Mouse (Mus musculus) hindbrain, embryonic 11.5 days (tissue): ENCODE data around the gene D930007J09Rik. TPM values are rescaled to one million over a fixed set of nuclear protein-coding genes. Genes with fewer than 3 reads are reported as not detected.
A peak's percentile ranks its signal among the peaks of the same experiment; 100 is the strongest.

Source experiments
- ATAC-seq: fragments of 200-750 bp; cut with Nextera tagmentation; 2 replicates; pipeline ENCODE4 v1.8.0; 2017; ENCODE audit warnings: mild to moderate bottlenecking, moderate TSS enrichment, moderate library complexity; ENCODE audit not compliant: low FRiP score
- DNase-seq: peaks from one replicate; pipeline ENCODE4 v3.0.0-alpha.2; 2015; ENCODE audit warnings: low spot score
- H3K27ac ChIP-seq: fragments of 300-500 bp; sonication (generic); 2 replicates; pipeline ENCODE4 v1.5.1; 2014; ENCODE audit warnings: mild to moderate bottlenecking, low read depth, low read length
- H3K27me3 ChIP-seq: fragments of 300-500 bp; sonication (generic); 2 replicates; pipeline ENCODE4 v1.6.1; 2014; ENCODE audit warnings: mild to moderate bottlenecking, low read length, moderate library complexity, mixed read lengths; ENCODE audit not compliant: control insufficient read depth, insufficient read depth
- H3K36me3 ChIP-seq: fragments of 300-500 bp; sonication (generic); 2 replicates; pipeline ENCODE4 v1.6.1; 2014; ENCODE audit warnings: mild to moderate bottlenecking, low read length, moderate library complexity, mixed read lengths; ENCODE audit not compliant: control insufficient read depth, insufficient read depth
- H3K4me1 ChIP-seq: fragments of 300-500 bp; sonication (generic); replicated peaks from 2 replicates; pipeline ENCODE4 v1.6.1; 2014; ENCODE audit warnings: low read length, mixed read lengths; ENCODE audit not compliant: control insufficient read depth, insufficient read depth
- H3K4me2 ChIP-seq: fragments of 300-500 bp; sonication (generic); replicated peaks from 2 replicates; pipeline ENCODE4 v1.6.1; 2014; ENCODE audit warnings: mild to moderate bottlenecking, low read depth, low read length
- H3K4me3 ChIP-seq: fragments of 300-500 bp; sonication (generic); 2 replicates; pipeline ENCODE4 v1.5.1; 2014; ENCODE audit warnings: low read depth, low read length
- H3K9ac ChIP-seq: fragments of 300-500 bp; sonication (generic); 2 replicates; pipeline ENCODE4 v1.6.1; 2014; ENCODE audit warnings: low read depth, low read length
- H3K9me3 ChIP-seq: fragments of 300-500 bp; sonication (generic); 2 replicates; pipeline ENCODE4 v1.6.1; 2016; ENCODE audit warnings: low read length; ENCODE audit not compliant: control insufficient read depth
- WGBS: fragments of 180-500 bp; shearing (Covaris S2); extraction: QIAGEN DNeasy Blood & Tissue Kit; methylation state at CpG from one replicate; pipeline ENCODE4 v1.1.7; 2014; 5-methylcytosine and 5-hydroxymethylcytosine counted together
- polyA plus RNA-seq: library from polyadenylated mRNA; unstranded; fragments of >200 nt; fragmentation: Nextera tagmentation; extraction: Ambion mirVana; gene quantifications from 2 replicates; pipeline ENCODE4 v1.2.1, GENCODE M21; 2014

D930007J09Rik gene
- polyA plus RNA-seq, 1 experiment from 2014 or later = not detected

DNA sequence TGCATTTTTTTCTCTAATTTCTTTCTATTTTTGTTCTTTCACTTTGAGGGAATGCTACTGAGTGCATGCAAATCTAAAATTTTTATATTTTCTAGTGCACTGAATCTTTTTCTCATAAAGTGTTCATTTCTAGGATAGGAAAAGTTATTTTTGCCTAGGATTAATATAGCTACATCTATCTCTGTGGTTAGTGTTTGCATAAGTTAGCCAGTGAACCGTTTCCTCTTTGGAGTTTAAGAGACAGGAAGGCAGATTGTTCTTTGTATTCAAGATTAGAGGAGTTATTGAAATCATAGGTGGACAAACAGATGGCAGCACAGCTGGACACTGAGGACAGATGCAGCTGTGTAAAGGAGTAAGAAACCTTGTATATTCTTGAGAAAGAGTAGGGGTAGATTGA lies 36.7 kb upstream of the D930007J09Rik start:
- ATAC-seq = no peak

DNA sequence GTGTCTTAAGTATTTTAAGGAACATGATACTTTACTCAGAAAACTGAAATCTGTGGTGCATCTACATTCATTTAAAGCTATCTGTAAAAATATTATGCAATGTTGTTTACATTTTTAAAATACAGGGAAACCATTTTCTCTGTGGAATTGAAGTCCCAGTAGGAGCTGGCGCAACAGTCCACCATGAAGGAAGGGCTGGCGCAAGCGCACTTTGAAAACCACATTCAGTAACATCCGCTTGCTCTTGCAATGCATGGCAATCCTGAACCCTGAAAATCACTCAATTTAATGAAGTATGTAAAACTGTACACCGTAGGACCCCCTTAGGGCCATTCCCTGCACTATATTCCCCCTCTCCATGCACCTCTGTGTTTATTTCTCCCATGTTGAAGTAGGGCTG lies 31.9 kb upstream of the D930007J09Rik start:
- Histone ChIP-seq H3K4me1 (no peaks in the 10 kb centered on the region), H3K36me3 (no peaks in the 10 kb centered on the region), H3K9me3 (no peaks in the 10 kb centered on the region), H3K4me3 (no peak overlapping the region), H3K27me3 (no peaks in the 10 kb centered on the region), H3K4me2 (no peak overlapping the region), H3K9ac (no peak overlapping the region), H3K27ac (no peak overlapping the region)
- DNase-seq = no peak
- no peak for ATAC-seq
- 91% methylated on average over 5 of the region's 5 CpGs for WGBS

More for the DNA sequence above, 36.7 kb upstream of the D930007J09Rik start:
- Histone ChIP-seq H3K36me3 (no peaks in the 10 kb centered on the region), H3K9me3 (no peaks in the 10 kb centered on the region), H3K4me1 (no peaks in the 10 kb centered on the region), H3K27ac (no peak overlapping the region), H3K9ac (no peak overlapping the region), H3K4me2 (no peak overlapping the region), H3K27me3 (no peaks in the 10 kb centered on the region), H3K4me3 (no peak overlapping the region)
- DNase-seq = no peak
- WGBS = 59% methylated on average over 1 of the region's 1 CpGs

DNA sequence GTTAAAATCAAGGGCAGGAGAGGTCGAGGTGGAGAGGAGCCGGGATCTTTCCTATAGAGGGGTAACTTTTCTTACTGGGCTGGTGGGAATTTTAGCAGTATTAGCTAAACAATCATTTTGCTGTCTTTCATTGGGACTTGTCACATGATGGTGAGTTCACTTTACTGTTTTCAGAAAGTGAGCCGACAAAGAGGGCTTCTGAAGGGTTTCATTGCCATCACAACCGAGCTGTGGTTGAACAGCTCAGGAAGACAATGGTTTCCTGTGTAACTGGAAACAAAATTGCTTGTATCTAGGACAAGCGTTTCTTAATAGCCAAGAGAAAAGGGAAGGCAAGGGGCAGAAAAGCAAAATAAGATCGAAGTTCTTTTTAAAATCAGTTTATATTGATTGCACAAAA lies 30.6 kb upstream of the D930007J09Rik start:
- ATAC-seq (no peak), DNase-seq (no peak)
- Histone ChIP-seq H3K27me3 (no peaks in the 10 kb centered on the region), H3K27ac (no peak overlapping the region), H3K4me3 (no peak overlapping the region), H3K36me3 (no peaks in the 10 kb centered on the region), H3K9ac (no peak overlapping the region), H3K4me2 (no peak overlapping the region), H3K9me3 (no peaks in the 10 kb centered on the region), H3K4me1 (no peaks in the 10 kb centered on the region)
- WGBS = 76% methylated on average over 6 of the region's 6 CpGs

DNA sequence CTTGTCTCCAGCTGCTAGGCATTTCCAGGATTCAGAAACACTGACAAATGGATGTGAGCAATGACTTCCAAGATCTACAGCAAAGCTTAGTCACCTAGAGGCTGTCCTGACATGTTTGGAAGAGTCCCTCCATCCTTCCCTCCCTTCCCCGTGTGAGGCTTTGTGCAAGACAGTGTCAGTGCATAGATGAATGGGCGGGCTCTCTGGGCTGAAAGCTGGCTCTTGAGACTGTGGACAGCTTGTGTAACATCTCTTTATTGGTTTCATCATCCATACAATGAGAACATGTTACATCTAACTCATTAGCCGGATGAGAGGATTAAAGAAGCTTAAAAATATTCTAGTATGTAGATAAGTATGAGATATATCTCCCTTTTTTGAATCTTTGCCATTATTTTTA lies 30.1 kb upstream of the D930007J09Rik start:
- DNase-seq (no peak), ATAC-seq (no peak)
- WGBS = 74% methylated on average over 3 of the region's 3 CpGs
- Histone ChIP-seq H3K4me3 (no peak overlapping the region), H3K9me3 (no peaks in the 10 kb centered on the region), H3K9ac (no peak overlapping the region), H3K4me1 (no peaks in the 10 kb centered on the region), H3K4me2 (no peak overlapping the region), H3K36me3 (no peaks in the 10 kb centered on the region), H3K27me3 (no peaks in the 10 kb centered on the region), H3K27ac (no peak overlapping the region)

DNA sequence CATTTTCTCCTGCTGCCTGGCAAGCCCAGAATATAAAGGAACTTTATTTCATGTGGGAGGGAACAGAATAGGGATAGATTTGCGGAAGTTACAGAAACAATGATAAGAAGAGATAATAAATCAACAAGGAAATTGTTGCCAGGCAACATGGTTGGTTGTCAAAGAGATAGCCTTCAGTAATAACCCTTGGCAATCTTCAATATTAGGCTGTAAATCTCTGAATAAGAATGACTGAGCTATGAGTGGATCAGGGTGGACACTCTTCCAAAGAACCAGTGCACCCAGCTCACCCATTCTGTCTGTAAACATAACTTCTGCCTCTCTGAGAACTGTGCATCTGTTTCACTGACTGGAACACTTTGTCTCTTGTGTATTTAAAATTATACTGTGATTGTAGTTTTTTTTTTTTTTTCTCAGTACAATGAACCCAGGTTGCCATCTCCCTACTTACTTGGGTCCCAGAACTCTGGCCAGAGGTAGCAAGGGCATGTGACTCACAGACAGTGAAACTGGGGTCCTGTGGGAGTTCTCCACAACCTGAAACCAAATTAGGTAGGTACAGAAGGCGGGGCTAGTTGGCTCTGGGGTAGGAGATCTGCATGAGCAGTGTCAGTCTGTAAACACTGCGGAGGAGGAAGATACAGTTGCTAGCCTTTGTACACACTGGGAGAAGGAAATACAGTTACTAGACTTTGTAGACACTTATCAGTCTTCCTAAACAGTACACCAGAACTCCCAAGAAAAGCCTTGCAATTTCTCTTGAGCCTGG lies 29.0 kb upstream of the D930007J09Rik start:
- H3K4me2 ChIP-seq = no peak overlapping the region
- H3K4me1 ChIP-seq = no peaks in the 10 kb centered on the region
- H3K9ac ChIP-seq = no peak overlapping the region
- H3K27me3 ChIP-seq = no peaks in the 10 kb centered on the region
- H3K9me3 ChIP-seq = no peaks in the 10 kb centered on the region
- H3K4me3 ChIP-seq = no peak overlapping the region
- ATAC-seq (no peak), DNase-seq (no peak)
- no peaks in the 10 kb centered on the region for H3K36me3 ChIP-seq
- no peak overlapping the region for H3K27ac ChIP-seq
- 86% methylated on average over 3 of the region's 3 CpGs for WGBS

DNA sequence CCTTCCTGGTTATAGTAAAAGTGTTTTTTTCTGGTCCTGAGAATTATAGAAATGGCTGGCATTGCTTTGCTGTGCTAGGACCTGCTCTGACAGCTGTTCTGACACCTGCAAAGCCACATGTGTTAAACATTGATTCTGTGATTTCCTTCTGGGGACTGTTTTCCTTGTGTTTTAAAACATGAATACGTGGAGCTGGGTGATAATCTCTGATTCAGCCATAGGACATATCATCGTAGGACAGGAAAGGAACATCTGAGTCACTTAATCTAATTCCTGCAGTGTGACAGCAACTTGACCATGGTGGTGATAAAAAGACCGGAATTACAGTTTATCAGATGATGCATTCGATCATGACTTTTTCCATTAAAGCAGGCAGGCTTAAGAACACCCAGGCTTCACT lies 26.2 kb upstream of the D930007J09Rik start:
- Histone ChIP-seq H3K27me3 (no peaks in the 10 kb centered on the region), H3K4me2 (no peak overlapping the region)
- 93% methylated on average over 4 of the region's 4 CpGs for WGBS

DNA sequence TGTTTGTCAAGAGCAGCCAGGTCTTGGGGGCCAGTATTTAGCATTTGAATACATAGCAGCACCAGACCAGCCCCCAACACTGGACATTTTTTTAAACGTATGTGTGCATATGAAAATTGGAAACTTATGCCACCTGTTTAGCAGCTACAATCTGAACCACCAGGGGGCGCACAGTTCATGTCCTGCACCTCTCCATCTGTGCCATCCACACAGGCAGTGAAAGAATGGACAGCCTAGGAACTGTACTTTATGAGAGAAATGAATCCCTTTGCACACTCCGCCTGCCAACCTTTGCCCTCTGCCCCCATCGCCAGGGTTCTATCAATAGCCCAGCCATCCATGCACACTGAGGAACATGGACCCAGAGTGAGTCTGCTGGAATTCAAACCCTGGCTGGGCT lies 25.3 kb upstream of the D930007J09Rik start:
- H3K27ac ChIP-seq = no peak overlapping the region
- no peak overlapping the region for H3K4me2 ChIP-seq
- ATAC-seq (peak; percentile 56), DNase-seq (peak; percentile 66)
- H3K36me3 ChIP-seq = no peaks in the 10 kb centered on the region
- H3K9ac ChIP-seq = no peak overlapping the region
- no peaks in the 10 kb centered on the region for H3K4me1 ChIP-seq
- H3K9me3 ChIP-seq = no peaks in the 10 kb centered on the region
- 70% methylated on average over 4 of the region's 4 CpGs for WGBS
- H3K4me3 ChIP-seq = no peak overlapping the region
- no peaks in the 10 kb centered on the region for H3K27me3 ChIP-seq

More for the DNA sequence above, 26.2 kb upstream of the D930007J09Rik start:
- ATAC-seq (no peak), DNase-seq (no peak)
- Histone ChIP-seq H3K4me1 (no peaks in the 10 kb centered on the region), H3K27ac (no peak overlapping the region), H3K9ac (no peak overlapping the region), H3K36me3 (no peaks in the 10 kb centered on the region), H3K9me3 (no peaks in the 10 kb centered on the region), H3K4me3 (no peak overlapping the region)

DNA sequence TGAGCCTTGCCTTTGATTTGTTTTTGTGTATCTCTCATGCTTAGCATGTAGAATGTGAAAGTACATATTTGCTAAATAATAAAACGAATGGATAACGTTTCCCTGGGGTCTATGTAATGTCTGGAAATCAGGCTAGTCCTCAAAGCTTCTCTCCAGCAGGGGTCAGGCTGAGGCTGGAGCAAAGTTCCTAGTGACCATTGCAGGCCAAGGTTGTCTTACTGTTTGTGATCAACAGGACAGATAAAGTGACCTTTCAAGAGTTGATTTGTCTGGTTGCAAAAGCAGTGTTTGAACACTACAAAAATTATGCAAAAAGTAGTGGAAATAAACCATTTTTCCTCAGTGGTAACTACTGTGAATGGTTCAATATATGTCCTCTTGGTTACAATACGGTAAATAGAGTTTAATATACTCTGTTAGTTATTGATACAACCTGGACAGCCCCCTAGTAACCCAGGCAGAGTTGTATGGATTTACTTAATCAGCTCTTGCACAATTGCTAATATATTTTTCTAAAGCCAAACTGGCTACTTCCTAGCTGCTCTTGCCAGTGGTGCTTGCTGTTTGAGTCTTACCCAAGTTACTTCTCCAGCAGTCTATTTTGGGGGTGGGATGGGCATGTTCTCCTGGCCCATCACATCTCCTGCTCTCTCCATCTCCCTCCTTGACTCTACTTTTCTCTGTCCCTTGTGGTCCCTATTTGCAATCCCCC lies 24.6 kb upstream of the D930007J09Rik start:
- H3K4me1 ChIP-seq = no peaks in the 10 kb centered on the region
- no peak overlapping the region for H3K27ac ChIP-seq
- 80% methylated on average over 3 of the region's 3 CpGs for WGBS
- H3K36me3 ChIP-seq = no peaks in the 10 kb centered on the region
- H3K9me3 ChIP-seq = no peaks in the 10 kb centered on the region
- no peak for DNase-seq
- no peak overlapping the region for H3K4me3 ChIP-seq
- H3K27me3 ChIP-seq = no peaks in the 10 kb centered on the region
- no peak for ATAC-seq
- H3K9ac ChIP-seq = no peak overlapping the region
- no peak overlapping the region for H3K4me2 ChIP-seq

DNA sequence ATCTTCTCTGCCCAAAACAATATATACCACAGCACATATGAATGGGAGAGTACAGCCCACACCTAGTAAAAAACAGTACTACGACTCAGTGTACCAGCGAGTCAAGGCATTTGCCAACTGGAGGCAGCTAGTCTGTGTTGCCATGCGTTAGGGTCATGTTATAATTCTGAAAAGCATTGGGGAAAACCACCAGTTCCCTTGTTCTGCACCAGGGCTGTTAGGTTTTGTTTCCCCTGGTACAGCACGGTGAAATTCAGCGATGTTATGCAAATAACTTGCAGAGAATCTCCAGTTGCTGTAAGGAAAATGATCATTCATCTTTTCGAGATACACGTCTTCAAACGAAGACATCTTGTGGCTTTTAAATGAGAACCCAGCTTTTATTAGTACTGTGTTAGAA lies 22.9 kb upstream of the D930007J09Rik start:
- Histone ChIP-seq H3K4me1 (no peaks in the 10 kb centered on the region), H3K4me2 (no peak overlapping the region), H3K9ac (no peak overlapping the region), H3K27ac (no peak overlapping the region), H3K36me3 (no peaks in the 10 kb centered on the region), H3K9me3 (no peaks in the 10 kb centered on the region), H3K27me3 (no peaks in the 10 kb centered on the region), H3K4me3 (no peak overlapping the region)
- WGBS = 90% methylated on average over 8 of the region's 8 CpGs
- DNase-seq = no peak
- ATAC-seq = no peak
